Mouse (Mus musculus) thymus, postnatal 10 days (tissue): ENCODE measurements around the gene Pkd2l1.
A peak's percentile ranks its signal among the peaks of the same experiment; 100 is the strongest.

Experiments used
- DNase-seq, 2 experiments: peaks; one replicate each; pipeline ENCODE4 v3.0.0; 2021; ENCODE audit warnings: low spot score in 2 of 2

The Pkd2l1 gene

DNA sequence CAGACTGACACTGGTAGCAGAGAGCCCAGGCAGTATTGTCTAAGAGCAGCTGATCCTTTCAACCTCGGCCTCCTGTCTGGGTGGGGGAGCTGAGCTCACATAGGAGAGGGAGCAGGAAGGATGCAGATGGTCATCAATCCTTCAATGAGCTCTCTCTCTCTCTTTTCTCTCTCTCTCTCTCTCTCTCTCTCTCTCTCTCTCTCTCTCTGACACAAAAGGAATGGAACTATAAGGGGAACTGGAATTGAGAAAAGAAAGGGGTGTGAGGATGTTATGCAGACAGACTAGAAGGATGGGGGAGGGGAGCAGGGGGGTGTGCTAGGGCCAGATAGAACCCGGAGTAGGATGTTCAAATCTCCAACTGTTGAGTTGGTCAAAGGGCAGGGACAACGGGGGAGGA is at the start of gene Pkd2l1:
Gene Pkd2l1, minus strand, starts transcription at position 101 of the 400 bp plus-strand sequence.
- no peak for DNase-seq

DNA sequence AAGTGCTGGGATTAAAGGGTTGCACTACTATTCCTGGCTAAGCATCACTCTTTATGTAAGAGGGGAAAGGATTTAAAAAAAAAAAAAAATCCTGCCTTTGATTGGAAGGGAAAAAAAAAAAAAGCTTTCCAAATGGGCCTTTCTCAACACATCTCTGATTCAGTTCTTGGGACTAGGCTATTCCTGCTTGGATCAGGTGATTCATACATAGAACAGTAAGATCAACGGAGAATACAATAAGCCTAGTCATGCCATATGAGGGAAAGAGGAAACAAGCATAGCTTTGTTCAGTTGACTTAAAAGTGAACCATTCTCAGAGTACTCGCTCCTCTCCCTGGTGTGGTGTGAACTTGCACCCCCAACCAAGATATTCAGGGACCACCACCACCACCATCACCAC is 46.7 kb upstream of the Pkd2l1 start:
- no peak for DNase-seq

DNA sequence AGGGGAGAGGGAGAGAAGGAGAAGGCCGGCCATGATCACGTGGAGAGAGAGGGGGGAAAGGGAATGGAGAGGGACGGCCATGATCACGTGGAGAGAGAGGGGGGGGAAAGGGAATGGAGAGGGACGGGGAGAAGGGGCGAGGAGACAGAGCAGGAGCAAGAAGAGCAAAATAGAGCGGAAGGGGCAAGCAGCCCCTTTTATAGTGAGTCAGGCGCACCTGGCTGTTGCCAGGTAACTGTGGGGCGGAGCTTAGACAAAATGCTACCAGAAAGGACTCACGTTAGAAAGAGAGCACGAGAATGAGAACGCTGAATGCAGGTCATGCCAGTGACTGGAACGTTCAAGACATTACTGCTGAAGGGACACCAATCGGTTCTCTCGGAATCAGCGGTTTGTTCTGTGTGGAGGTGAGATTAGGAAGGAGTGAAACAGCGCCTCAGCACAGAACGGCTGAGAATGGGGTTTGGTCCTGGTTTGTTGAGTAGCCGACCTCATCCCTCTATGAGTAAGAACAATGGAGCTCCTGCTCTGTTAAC is 45.3 kb upstream of the Pkd2l1 start:
- DNase-seq, result no peak

DNA sequence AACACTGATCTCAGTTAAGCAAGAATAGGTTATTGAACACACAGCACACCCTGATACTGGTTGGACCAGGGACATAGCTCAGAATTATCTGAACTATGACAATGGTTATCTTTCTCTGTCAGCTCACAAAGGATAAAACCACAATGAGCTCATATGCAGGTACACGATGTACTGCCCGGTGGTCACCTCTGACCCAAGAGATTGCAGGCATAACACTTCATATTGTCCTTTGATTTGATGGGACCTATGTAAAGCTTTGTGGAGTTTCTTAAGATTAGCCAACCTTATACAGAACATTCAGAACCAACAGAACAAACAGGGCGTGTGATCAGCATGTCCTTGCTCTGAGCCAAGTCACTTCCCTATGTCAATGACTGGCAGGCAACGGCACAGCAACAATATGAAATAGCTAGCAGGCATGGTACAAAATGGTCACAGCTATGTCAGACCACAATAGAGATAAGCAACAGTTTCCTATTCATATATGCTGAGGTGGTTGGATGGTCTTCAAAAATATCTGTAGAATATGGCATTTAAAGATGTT is 39.4 kb upstream of the Pkd2l1 start:
- no peak for DNase-seq

DNA sequence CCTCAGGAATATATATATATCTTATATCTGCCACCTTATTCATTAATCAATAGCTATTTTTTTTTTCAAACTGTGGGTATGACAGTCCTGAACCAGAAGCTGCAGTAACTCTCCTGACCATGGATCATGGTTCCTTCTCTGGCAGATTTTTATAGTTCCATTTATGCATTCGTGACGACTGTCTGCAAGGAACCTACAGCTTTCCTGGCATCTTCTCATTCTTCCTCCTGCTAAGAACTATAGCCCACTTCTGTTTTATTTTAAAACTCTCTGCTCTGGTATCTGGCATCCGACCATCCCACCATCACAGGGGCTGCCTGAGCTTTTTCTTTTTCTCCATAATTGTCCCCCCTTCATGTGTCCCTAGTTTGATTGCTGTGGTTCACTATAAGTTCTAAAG is 38.0 kb upstream of the Pkd2l1 start:
- DNase-seq, result no peak

DNA sequence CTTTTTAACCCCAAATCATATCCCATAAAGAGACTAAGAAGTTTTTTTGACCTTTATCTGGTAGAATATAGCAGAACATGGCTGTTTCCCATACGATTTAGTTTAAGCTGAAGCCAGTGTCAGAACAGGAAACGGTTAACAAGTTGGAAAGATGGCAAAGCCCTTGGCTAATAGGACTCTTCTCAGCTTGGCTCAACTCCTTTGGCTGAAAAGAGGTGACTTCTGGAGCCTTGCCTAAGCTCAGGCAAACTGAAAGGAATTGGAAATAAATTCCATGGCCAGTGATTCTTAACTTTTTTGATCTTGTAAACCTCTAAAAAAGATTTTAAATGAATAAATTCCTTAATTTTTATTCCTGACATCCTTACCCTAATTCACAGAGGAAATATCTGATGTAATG is 37.5 kb upstream of the Pkd2l1 start:
- DNase-seq, result no peak

DNA sequence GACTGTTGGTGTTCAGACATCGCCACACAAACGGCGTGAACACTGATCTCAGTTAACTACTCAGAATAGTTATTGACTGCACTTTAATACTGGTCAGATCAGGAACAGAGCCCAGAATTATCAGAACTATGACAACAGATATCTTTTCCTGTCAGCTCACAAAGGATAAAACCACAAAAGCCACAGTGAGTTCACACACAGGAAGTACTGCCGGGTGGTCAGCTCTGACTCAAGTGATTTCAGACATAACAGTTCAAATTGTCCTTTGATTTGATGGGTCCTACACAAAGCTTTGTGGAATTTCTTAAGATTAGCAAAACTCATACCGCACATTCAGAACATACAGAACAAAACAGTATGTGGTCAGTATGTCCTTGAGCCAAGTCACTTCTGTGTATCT is 33.5 kb upstream of the Pkd2l1 start:
- no peak for DNase-seq

DNA sequence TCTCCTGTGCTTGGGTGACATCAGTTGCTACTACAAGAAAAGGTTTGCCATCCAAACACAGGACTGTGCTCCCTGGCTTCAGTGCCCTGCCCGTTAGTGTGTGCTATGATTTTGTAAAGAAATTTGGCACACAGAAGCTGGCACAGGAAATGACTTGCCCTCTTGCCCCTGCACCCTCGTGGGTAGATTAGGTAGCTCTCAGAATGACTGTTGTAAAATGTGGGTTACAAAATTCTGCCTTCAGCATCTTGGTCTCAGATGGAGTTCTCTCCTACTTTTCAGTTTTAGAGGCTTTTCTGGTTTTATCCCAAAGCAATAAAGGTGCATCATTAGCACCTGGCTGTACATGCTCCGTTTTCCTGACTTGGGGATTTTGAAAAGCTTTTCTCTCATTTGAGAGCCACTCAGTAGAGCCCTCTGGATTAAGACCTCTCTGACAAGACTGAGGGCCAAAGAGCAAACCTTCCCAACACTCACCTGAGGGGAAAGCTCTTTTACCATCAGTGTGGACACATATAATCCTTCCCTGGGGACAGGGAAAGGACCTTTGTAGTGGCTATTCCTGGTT is 25.8 kb upstream of the Pkd2l1 start:
- DNase-seq, result no peak

DNA sequence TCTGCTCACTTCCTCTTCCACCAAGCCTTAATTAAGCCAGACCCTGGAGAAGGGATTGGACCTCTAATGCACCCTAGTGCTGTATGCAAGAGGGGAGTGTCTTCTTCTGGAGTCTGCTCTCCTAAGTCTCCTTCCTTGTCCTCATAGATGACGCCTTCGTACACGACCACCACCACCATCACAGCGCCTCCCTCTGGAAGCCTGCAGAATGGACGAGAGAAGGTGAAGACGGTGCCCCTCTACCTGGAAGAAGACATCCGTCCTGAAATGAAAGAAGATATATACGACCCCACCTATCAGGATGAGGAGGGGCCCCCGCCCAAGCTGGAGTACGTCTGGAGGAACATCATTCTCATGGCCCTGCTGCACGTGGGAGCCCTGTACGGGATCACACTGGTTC is 23.0 kb upstream of the Pkd2l1 start:
- no peak for DNase-seq

DNA sequence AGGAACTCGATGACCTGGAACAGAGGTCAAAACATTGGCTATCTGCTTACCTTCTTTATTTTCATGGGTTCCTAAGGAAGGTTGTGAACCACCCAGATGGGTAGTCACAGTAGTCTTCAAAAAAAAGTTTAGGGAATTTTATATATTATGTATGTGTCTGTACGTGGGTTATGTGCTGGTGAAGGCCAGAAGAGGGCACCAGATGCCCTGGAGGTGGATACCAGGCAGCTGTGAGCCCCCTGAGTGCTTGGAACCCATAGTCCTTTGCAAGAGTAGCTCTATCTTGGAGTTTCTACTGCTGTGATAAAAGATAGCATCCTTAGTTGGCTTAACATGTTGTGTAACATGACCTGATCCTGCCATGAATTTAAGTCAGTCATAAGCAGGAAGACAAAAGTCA is 14.8 kb upstream of the Pkd2l1 start:
- DNase-seq, result no peak

DNA sequence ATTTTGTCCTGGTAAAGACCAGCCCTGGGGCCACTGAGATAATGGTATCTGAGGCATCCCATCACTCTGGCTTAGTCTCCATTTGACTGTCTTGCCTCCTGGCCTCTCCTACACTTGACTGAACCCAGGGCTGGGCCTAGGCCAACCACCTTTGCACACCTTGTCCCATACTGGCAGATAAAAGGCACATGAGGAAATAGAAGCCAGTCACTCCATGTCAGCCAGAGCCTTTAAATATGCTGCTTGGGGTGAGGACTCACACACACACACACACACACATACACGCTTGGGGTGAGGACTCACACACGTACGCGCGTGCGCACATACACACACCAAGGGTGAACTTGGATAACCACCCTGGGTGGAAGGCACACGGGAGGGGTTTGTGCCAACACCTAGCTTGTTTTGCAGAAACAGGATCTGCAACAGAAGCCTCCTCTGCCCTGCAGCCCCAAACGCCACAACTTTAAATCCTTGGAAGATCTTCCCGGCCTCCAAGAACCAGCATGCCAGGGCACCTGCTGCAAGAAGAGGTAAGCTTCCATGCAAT is 10.8 kb upstream of the Pkd2l1 start, which contains the start of gene Scd3:
Gene Scd3, plus strand, starts transcription at position 255 of the 550 bp plus-strand sequence.
- no peak for DNase-seq

DNA sequence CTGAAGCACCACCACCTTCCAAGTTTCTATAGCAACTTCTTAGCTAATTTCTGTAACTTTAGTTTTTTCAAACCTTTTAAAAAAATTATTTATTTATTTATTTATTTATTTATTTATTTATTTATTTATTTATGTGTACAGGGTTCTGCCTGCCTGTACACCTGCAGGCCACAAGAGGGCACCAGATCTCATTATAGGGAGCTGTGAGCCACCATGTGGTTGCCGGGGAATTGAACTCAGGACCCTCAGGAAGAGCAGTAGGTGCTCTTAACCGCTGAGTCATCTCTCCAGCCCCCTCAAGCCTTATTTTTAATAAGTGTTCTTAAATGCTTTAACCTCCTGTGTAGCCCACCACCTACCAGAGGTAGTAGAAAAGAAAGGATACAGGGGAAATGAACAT is 6.7 kb upstream of the Pkd2l1 start:
- peak in 1 of 2 experiments; percentile 45 for DNase-seq

DNA sequence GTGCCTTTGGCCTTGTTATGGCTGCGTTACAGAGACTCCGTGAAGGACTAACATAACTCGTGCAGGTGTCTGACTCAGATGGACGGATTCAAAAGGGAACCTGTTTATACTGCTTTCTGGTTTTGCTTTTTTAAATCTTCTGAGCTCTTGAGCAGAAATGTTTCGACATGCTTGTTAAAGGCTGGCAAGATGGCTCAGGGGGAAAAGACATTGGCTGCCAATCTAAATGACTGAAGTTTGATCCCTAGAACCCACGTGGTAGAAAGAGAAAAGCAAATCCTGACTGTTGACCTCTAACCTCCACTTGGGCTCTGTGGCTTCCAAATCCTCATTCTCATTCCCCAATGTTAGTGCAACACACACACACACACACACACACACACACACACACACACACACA is 6.3 kb upstream of the Pkd2l1 start:
- DNase-seq, result no peak

DNA sequence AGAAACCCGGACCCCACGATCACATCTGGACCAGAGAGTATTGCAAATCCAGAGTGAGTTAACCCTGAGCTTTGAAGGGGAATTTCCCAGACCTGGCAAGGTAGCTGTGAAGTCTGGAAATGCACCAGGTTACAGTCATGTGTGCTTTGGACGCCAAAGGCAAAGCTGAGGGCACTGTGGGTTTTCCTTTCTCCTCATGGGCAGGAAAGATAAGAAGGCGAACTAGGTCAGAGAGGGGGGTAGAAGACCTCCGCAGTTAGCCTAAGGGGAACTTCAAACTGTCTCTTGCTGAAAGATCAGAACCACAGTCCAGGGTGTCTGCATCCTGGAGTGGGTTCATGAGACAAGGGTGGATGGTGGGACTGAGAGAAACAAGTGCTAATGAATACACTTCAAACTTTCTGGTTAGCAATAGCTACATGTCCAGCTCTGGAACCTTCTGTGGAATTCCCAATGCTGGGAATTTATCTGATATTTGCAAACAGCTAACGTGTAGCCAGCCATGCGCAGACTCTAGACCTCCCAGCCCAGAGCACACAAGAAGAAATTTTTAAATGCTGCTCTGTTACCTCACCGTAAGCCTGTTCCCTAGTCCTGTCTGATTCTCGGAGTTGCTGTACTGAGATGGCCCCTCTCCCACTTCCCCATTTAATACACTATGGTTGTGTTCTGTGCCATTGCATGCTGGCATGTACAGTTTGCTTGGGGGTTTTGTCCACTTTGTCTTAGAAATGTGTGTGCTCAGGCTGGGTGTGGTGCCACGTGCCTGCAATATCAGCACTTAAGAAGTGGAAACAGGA is 5.0 kb upstream of the Pkd2l1 start:
- no peak for DNase-seq

DNA sequence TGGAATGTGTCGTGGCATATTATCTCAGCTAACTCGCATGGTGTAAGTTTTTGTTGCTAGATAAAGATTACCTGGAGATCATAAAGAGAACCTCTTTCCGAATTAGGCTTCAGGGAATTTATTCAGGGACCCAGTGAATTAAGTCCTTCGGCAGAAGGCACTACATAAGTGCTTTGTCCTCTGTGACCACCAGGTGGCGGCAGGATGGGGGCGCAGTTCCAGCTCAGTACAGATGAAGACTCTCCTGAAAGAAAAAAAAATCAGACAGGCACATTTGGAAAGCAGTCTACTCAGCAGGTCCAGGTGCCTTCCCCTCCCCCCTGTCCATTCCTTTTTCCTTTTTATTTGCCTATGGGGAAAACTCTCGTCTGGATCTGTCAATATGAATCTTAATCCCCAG is 2.9 kb upstream of the Pkd2l1 start:
- peak; percentile 14 to 71 for DNase-seq

DNA sequence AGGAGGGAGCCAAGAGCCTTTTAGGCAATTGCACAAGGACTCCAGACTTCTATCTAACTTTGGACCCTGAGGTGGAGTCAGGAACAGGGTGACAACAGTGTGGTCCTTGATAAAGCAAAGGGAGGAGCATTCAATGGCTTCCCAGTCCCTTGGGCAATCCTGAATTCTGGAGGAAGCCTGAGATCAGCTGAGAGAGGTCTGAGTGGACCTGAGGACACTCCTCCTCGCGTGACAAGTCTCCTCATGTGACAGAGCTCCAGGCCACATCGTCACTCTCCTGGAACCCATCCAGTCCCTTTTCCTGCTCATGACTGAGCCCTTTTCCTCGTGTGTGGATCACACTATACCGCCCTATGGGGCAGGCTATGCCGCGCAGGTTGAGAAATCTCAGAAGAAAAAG is 1.7 kb upstream of the Pkd2l1 start:
- no peak for DNase-seq

DNA sequence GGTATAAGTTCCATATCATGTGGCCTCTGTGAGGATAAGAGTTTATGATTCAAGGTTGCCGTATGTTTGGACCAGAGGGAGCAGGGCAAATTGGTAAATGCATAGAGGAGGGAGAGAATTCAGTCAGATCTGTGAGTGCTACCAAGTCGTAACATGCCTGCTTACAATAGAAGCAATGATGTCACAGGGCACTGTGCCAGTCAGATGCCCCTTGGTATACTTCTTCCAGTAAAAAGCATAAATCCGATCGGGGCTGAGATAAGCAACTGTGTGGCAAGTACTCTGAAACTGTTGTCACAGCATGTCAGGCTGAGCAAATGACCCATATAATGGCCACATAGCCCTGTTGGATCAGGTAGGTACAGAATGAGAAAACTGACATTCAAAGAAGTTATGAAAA is 3.2 kb downstream of the Pkd2l1 start:
- no peak for DNase-seq

DNA sequence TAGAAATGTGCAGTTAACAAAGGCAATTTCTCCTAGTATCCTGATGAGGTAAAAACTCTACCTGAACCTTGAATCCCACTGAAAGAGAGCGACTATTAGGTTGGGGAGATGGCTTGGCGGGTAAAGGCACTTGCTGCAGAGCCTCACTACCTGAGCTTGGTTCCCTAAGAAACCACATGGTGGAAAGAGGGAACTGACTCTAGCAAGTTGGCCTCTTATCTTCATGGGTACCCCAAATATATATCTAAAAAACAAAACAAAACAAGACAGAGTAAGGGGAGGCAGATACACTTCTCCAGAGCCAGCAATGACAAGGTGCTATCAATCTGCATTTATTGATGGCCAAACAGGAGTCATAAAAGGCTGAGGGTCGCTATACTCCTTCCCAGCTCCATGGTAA is 8.3 kb downstream of the Pkd2l1 start:
- DNase-seq, result no peak

DNA sequence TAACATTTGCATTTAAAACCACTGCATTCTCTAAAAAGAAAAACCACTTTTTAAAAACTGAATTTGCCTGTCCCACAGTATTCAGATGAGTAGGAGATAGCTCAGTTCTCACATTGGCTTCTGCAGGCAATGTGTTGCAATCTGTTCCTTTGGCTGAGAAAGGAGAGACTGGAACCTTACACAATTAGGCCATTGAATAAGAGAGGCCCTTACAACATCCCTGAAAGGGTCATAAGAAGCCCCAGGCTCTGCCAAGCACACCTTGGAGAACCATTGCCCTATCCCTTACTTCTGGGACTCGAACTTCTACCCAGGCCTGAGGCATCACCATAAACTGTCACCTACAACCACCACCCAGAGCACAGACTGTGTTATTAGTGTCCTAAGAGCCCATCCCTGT is 11.7 kb downstream of the Pkd2l1 start:
- DNase-seq, result no peak

DNA sequence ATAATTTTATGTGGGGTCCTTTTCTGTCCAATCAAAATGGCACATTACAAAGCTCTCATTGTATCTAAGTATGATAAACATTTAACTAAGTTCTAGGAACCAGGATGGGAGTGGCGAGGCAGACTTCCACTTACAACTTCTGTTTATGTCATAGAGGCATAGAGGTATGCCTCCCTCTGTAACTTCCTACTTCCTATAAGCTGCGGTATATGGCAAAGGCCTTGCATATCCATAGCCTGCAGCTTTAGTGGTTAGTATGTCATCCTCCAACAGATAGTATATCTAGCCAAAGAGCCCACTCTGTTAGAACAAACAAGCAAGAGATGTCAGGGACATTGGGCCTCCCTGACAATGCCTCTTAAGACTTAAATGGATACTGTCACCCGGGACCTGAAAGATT is 15.5 kb downstream of the Pkd2l1 start:
- no peak for DNase-seq

DNA sequence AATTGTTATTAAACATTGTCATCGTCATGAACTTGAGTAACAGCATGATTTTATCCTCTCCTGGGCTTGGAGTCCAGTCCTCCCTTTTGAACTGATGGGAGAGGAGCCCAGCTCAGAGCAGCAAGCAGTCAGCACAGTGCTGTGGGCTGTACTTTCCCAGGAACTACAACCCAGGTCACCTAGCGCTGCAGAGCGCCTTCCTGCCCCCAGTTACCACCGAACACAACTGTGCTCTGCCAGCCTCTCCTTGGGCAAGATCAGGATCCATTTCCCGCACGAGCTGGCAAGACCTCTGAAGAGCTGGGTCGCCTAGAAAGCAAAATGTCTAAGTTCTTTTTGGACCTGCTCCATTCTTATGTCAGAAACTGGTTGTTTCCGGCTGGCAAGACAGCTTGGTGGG is 17.4 kb downstream of the Pkd2l1 start:
- DNase-seq, result no peak

DNA sequence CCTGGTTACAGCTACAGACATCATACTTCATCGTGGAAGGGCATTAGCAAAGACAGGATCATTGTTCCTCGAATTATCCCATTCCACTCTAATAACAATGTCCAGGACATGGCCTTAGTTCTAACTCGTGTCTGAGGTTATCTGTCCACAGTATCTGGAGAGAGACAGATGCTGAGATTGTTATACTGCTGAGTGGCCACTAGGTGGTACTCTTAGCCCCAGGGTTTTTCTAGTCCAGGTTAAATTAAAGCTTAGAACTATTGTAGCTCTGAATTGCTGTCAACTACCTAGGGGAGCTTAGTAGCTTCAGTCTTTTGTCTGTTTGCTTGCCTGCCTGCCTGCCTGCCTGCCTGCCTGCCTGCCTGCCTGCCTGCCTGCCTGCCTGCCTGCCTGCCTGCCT is 30.7 kb downstream of the Pkd2l1 start:
- peak in 1 of 2 experiments; percentile 13 for DNase-seq

DNA sequence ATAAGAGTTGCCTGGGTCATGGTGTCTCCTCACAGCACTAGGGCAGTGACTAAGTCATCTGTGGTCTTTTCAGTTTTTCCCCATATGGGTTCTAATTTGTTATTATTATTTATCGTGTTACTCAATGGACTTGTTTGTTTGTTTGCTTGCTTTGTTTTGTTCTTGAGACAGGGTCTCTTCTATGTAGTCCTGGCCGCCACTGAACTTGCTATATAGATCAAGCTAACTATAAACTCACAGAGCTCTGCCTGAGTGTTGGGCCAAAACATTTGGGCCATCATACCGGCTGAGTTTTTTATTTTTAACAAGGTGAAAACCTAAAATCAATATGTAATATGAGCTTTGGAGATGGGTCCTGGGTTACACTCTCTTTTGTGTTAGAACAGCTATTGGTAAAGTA is 32.9 kb downstream of the Pkd2l1 start:
- DNase-seq, result no peak
